In the genomic region with DNA sequence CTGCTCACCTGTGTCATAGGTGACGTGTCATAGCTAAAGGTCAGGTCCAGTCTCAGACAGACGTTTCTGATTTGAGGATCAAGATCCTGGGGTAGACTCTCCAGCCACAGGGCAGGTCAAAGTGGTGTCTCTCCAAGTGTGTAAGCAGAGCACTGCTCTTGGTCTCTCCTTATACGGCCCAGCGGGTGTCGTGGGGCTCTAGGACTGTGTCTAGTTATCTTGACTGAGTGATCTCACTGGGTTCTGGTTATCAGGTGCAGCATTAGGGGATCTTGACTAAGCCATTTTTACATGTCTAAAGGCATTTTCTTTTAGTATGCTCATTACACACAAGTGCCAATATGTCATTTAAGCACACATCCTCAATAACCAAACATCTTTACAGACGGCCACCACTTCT, we compare ENCODE assay signal across 23 mouse cellular contexts. TPM values are rescaled to one million over a fixed set of nuclear protein-coding genes. Genes with fewer than 3 reads are reported as not detected.
"Had no signal": no experiment of that assay in that cellular context is flagged by ENCODE, and none has a peak within 500 bp of the region (broad histone marks: within the 10 kb centered on the region; RNA-seq: fewer than 3 reads in every experiment).

No protein-coding gene starts in this region.

- H3K4me3 ChIP-seq: layer of hippocampus, adult 2 months; left cerebral cortex, adult 2 months; lung, embryonic 15.5 days; midbrain, embryonic 12.5 days; midbrain, embryonic 15.5 days; neural tube, embryonic 12.5 days; neural tube, embryonic 15.5 days had no signal

- H3K4me1 ChIP-seq: lung, embryonic 15.5 days; midbrain, embryonic 15.5 days had no signal

- H3K9me3 ChIP-seq: lung, embryonic 15.5 days; midbrain, embryonic 12.5 days; midbrain, embryonic 15.5 days; neural tube, embryonic 12.5 days; neural tube, embryonic 15.5 days had no signal

- H3K9ac ChIP-seq: lung, embryonic 15.5 days; midbrain, embryonic 12.5 days; midbrain, embryonic 15.5 days; neural tube, embryonic 12.5 days; neural tube, embryonic 15.5 days had no signal

- DNase-seq: kidney, adult 18-20 months; kidney, adult 9 months; kidney, postnatal 25 days; layer of hippocampus, adult 9-11 months; lung, adult 18-20 months; lung, postnatal 10 days; lung, postnatal 36 days; right cerebral cortex, adult 18-20 months; right cerebral cortex, postnatal 14 days; right cerebral cortex, postnatal 4 days; spleen, adult 18-20 months; thymus, adult 18-20 months had no signal

- H3K4me2 ChIP-seq: lung, embryonic 15.5 days; midbrain, embryonic 12.5 days; midbrain, embryonic 15.5 days; neural tube, embryonic 12.5 days; neural tube, embryonic 15.5 days had no signal

- ATAC-seq: hindbrain, postnatal 0 days; inflammation-experienced regulatory T-cells, adult 6 months; intestine, embryonic 16.5 days; midbrain, embryonic 15.5 days had no signal

- H3K27me3 ChIP-seq: lung, embryonic 15.5 days; midbrain, embryonic 12.5 days; midbrain, embryonic 15.5 days; neural tube, embryonic 12.5 days; neural tube, embryonic 15.5 days had no signal

- H3K27ac ChIP-seq: hindbrain, postnatal 0 days; layer of hippocampus, adult 2 months; left cerebral cortex, adult 2 months; lung, embryonic 15.5 days; midbrain, embryonic 12.5 days; midbrain, embryonic 15.5 days; neural tube, embryonic 12.5 days; neural tube, embryonic 15.5 days had no signal

- H3K36me3 ChIP-seq: lung, embryonic 15.5 days; midbrain, embryonic 12.5 days; midbrain, embryonic 15.5 days; neural tube, embryonic 12.5 days; neural tube, embryonic 15.5 days had no signal

RNA-seq across cellular contexts. Expression of gene Dlx1, which starts 56.8 kb away (rescaled TPM):
- polyA plus RNA-seq: hindbrain, postnatal 0 days; inflammation-experienced regulatory T-cells, adult 6 months; kidney, embryonic 16.5 days had no signal
